8 mouse cellular contexts compared by ENCODE assay signal in genomic region chr5:107900206-107901013, GRCm38 (mm10). TPM values are rescaled to one million over a fixed set of nuclear protein-coding genes. Genes with fewer than 3 reads are reported as not detected.
DNase-seq lines count a peak whose midpoint lies in the region; ATAC-seq lines count a peak whose summit lies in the region.

Gene Rpl5, plus strand, starts transcription at chr5:107900502.

- DNase-seq in MEL-GATA-1-ER (ENCODE audit: extremely low read depth, low read depth): peak; percentile 91
- peak; percentile 96 for DNase-seq in cerebellum, adult 8-10 months
- DNase-seq in forelimb bud, embryonic 11.5 days (ENCODE audit: low read depth, low spot score): peak; percentile 97
- DNase-seq in layer of hippocampus, adult 9-10 months (ENCODE audit: low spot score): peak; percentile 94
- peak; percentile 89 for DNase-seq in ovary, postnatal 10 days (ENCODE audit: low spot score)
- peak; percentile 93 to 97 for DNase-seq in thymus, postnatal 10 days (ENCODE audit: low spot score in 2 of 2)

- no peaks in the 10 kb centered on the region for H3K27me3 ChIP-seq in lung, embryonic 16.5 days (ENCODE audit: control insufficient read depth, insufficient read depth, low read depth, low read length)

- 4% methylated on average over 66 of the region's 66 CpGs for WGBS in lung, embryonic 16.5 days

- peaks cover 27% of the 10 kb centered on the region for H3K36me3 ChIP-seq in lung, embryonic 16.5 days (ENCODE audit: control insufficient read depth, insufficient read depth, low read length)

- peak; percentile 90 to 96 for ATAC-seq in hematopoietic stem cell, adult 5-6 weeks (replicated peaks in 1 of 2; ENCODE audit: insufficient read depth in 1 of 2, low FRiP score in 2 of 2, low TSS enrichment in 1 of 2, low read depth in 1 of 2, poor library complexity in 2 of 2, severe bottlenecking in 2 of 2)
- peak; percentile 98 for ATAC-seq in lung, embryonic 16.5 days (ENCODE audit: low read depth)

- peak within 1 kb of the TSS; percentile 70 for H3K27ac ChIP-seq in lung, embryonic 16.5 days (ENCODE audit: low read length)

- peak within 1 kb of the TSS; percentile 86 for H3K4me2 ChIP-seq in lung, embryonic 16.5 days (ENCODE audit: low read depth, low read length)

- H3K4me3 ChIP-seq in lung, embryonic 16.5 days (ENCODE audit: low read length): peak within 1 kb of the TSS; percentile 100

- H3K9me3 ChIP-seq in lung, embryonic 16.5 days (ENCODE audit: control insufficient read depth, low read length): no peaks in the 10 kb centered on the region

- peaks cover 5% of the 10 kb centered on the region; the same call in 1 of the 2 replicates for H3K4me1 ChIP-seq in lung, embryonic 16.5 days (replicated peaks; ENCODE audit: control insufficient read depth, insufficient read depth, low read length)

- peak within 1 kb of the TSS; percentile 100 for H3K9ac ChIP-seq in lung, embryonic 16.5 days (ENCODE audit: low read length)

RNA-seq across cellular contexts. Expression of gene Rpl5, which starts in this region (rescaled TPM):
- total RNA-seq in hematopoietic stem cell, adult 5-6 weeks (2017): 277 and 564 TPM in 2 replicates
- 59.0 and 63.5 TPM in 2 replicates for polyA plus RNA-seq in lung, embryonic 16.5 days (2015; fragmentation: Nextera tagmentation; extraction: Ambion mirVana)

Comparison
In these comparisons a context has a peak if more than half of its experiments do, and no peak if none do; other contexts are left out.
1. Peak in every context shown above with its lines: DNase-seq, ATAC-seq, H3K4me3 ChIP-seq and H3K27ac ChIP-seq.